Mouse (Mus musculus) left cerebral cortex, postnatal 4 days (tissue): ENCODE results near the gene Olfr1338. TPM values are rescaled to one million over a fixed set of nuclear protein-coding genes. Genes with fewer than 3 reads are reported as not detected.
A peak's percentile ranks its signal among the peaks of the same experiment; 100 is the strongest.
"Not testable (repeated sequence)": the region's sequence is repeated elsewhere in the genome, so short reads cannot be mapped to it uniquely, and the experiment has no call there.

Experiments
- DNase-seq: peaks from one replicate; pipeline ENCODE4 v3.0.0-alpha.2; 2022
- intact Hi-C: fragments of 180-260 bp; cut with DNase I; formaldehyde crosslinking; loops from one replicate; pipeline ENCODE4 v1.15.1; 2025
- total RNA-seq, 2 experiments: library from RNA; stranded (reverse); gene quantifications; 2 replicates each; pipeline ENCODE4 v1.2.3; 2021

Gene Olfr1338
- not detected for total RNA-seq

DNA sequence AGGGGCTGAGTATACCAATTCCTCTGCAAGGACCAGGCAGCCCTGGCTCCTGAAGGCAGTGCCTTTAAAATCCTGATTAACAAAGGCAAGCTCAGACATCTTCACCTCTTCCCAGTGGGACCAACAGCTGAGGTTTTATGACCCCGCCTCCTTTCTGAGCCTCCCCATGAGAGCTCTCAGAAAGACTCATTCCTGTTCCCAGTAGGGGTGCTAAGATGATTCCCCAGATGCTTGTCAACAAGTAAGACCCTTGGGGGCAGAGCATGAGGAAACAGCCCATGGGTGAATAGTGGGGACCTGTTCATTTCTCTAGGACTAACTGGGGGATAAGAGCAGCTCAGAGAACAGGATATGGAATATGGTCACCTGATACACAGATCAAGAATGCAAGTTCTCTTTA, at the start of gene Olfr1338:
Gene Olfr1338, minus strand, starts transcription at position 101 of the 400 bp plus-strand sequence.
- intact Hi-C loops = no loop called here
- no peak for DNase-seq

DNA sequence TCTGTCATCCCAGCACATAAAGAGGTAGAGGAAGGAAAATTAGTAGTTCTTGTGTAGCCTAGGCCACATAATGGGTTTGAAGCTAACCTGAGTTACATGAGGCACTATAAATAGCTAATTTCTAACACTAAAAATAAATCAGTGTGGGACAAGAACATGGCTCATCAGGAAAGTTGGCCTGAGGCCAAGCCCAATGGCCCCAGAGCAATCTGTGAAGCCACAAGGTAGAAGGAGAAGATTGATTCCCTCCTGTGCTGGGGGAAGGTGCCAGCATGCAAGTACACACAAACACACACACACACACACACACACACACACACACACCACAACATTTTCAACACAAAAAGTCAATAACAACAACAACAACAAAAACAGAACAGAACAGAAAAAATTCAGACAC, 34.3 kb upstream of the Olfr1338 start:
- DNase-seq = peak; percentile 7
- intact Hi-C loops = not testable (repeated sequence)

DNA sequence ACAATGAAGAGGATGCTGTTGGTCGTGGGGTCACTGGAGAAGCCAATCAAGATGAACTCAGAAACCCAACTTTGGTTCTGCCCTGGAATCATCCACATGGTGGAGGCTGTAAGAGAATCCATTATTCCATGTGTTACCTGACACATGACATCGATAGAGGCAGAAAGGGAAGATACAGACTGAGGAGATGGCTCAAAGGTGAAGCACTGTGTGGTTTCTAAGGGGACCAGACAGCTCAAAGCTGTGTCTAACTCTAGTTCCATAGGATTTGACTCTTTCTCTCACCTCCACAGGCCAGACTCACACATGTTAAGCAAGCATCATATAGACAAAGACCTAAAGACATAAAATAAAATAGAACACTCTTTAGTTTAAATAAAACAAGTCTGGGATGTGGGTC, 23.9 kb upstream of the Olfr1338 start, which contains the start of gene Olfr1337:
Gene Olfr1337, minus strand, starts transcription at position 101 of the 400 bp plus-strand sequence.
- intact Hi-C loops = loop anchor here (10.0 kb wide), 1 partner anchor 48 kb away; the partner anchor contains the start of gene Olfr1339
- no peak for DNase-seq

DNA sequence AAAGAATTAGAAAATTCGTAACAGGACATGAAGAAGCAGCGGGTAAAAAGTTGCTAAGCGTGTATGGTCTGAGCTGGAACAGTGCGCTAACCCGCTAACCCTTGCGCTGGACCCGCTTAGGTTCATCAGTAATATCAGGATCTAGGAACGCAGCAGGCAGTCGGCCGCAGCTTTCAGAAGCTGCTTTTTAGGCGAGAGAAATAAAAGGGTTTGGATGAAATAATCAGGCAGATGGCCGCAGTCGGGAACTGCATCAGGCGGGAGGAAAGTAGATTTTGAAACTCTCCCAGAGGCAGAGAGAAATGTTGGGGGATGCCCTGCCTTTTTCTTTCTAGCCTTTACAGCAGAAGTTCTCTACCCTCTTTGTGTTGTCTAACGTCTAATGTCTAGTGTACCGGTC, 16.7 kb downstream of the Olfr1338 start:
- DNase-seq = peak; percentile 6
- intact Hi-C loops = no loop called here

DNA sequence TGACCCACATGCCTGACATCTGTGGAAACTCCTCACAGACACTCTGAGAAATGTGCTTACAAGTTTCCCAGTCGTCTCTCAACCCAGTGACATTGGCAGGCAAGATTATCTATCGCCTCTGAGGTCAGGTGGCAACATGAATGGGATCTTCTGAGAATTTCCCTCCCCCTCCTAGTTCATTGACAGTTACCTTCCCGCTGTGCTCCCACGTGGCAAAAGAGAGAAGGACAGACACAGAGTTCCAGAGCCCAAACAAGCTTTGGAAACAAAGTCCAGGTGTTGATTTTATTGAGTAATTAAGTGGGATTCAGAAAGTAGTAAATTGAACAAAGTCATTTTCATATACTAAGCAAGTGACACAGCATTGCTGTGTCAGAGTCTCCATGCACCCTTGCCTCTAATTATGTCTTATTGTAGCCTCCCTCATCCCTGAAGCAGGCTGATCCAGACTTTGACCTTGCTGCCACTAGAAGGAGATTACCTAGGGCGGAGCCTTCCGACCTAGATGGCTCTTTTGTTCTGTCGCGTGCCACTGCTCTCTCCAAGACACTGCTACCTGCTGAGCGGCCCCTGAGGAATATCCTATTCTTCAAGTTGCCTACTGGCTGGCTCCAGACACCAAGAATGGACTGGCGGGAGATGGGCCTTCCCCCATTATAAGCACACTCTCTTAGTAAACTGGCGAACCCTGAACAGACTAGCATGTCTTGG, 17.4 kb downstream of the Olfr1338 start:
- intact Hi-C loops = no loop called here

DNA sequence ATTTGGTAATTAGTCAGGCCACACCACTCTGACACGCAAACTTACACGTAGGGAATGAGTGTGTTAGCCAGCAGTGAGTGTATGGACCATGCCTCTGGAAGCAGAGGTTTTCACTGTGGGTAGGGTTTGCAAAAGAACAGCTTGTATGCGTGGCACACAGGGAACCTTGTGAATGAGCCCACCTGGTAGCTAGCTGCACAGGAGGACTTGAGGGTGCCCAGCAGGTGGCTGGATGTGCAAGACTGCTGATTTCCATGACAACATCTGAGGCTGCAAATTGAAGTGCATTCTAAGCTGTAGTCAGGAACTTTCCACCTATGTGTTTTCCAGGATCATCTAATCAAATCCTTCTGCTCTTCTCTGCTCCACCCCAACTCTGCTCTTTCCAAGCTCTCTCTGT, 19.0 kb downstream of the Olfr1338 start:
- no peak for DNase-seq
- intact Hi-C loops = loop anchor here (10.0 kb wide), 1 partner anchor 45 kb away; the partner anchor contains the start of gene Olfr1337

More for the DNA sequence above, 17.4 kb downstream of the Olfr1338 start:
- DNase-seq = no peak

DNA sequence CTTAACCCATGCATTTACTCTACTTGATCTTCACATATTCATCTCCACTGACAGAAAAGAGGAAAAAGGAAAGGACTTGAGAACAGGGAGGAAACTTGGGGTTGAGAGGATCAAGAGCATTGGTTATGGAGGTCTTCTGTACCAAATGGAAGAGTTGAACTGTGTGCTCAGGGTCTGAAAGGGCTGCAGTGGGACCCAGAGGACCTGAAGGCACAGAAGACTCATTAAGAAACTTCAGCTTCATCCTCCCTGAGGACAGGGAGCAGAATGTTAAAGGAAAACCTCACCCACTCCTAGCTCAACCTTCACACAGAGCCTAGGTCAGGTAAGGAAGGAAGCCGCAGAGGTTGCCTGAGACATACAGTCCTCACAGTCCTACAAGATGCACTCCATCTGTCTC, 26.7 kb downstream of the Olfr1338 start, which contains the start of gene Olfr1339:
Gene Olfr1339, plus strand, starts transcription at position 301 of the 400 bp plus-strand sequence.
- intact Hi-C loops = loop anchor here (10.0 kb wide), 1 partner anchor 53 kb away; the partner anchor contains the start of gene Olfr1337
- no peak for DNase-seq

DNA sequence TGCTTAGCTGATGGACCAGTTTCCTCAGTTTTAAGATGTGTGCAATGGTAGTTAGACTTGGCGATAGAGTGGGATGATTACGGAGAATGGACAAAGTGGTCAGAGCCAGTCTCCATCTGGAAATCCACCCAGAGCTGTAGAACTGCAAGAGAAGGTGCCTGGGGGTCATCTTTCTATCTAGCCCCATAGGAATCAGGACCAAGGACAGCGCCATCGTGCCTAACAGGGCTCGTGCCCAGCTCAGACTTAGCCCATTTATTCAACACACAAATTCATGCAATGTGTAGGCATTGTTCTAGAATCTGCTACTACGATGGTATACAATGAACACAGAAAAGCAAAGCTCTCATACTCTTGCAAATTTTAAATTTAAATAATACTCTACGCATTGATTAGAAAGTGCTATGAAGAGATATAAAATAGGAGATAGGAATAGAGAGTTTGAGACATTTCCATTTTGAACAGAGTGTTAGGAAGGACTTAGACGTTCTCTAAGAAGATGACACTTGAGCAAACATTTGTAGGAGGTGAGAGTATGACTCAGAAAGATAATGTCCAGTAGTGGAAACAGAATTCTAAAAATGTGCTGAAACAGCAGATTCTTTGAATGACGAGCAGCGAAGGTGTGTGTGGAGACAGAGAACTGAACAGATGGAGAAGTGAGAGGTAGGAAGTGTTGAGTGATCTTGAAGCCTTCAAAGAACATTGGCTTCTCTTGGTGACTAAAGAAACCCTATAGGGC, 36.6 kb downstream of the Olfr1338 start:
- no peak for DNase-seq
- intact Hi-C loops = no loop called here

DNA sequence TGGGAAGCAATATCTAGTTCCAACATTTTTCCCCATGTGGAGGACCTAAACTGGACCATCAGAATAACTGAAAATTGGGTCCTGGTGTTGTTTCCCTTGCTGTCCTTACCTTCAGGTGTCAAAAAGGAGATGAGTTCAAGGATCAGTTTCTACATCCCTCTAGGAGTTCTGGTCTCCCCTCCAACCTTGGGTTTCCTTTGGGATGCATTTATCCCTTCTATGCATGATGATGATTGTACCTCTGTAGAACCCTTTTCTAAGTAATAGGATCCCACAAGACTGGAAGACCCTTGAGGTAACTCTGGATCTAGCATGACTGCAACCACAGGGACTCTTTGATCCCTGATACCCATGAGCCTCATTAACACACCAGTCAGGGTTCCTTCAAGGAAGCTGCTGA, 38.7 kb downstream of the Olfr1338 start, which contains the start of gene Olfr1340:
Gene Olfr1340, plus strand, starts transcription at position 301 of the 400 bp plus-strand sequence.
- intact Hi-C loops = no loop called here
- DNase-seq = no peak

DNA sequence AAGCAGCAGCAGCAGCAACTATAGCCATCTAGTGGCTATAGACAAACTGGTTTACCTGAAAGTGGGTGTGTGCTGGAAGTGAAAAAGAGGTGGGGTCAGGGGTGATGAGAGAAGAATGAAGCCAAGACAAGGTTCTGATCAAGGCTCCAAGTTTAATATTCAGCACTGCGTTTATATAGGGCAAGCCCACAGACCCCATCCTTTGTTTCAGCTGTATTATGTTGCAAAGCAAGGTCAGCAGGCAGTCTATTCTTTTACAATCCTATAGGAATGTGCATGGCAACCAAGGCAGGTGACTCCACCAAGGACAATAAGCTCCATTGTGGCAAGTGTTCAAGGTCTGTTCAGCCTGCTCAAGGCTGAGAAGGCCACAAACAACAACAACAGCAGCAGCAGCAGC, 46.9 kb downstream of the Olfr1338 start:
- intact Hi-C loops = no loop called here
- DNase-seq = no peak

DNA sequence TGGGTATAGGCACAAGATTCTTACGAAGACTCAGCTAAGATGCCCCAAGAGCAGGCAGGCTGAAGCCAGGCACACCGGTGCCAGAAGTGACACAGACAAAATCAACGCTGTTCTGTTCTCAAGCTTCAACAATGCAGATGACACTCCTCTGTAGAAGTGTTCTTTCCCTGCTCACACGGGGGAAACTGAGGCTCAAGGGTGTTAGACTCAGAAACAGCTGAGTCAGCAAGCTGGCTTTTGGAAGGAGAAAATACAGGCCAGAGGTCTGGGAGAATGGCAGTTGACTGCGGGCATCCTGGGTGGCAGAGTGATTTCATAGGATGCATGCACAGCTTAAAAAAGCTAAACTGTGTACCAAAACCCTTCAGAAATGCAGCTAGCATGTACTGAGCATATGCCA, 50.5 kb downstream of the Olfr1338 start:
- intact Hi-C loops = no loop called here
- no peak for DNase-seq

DNA sequence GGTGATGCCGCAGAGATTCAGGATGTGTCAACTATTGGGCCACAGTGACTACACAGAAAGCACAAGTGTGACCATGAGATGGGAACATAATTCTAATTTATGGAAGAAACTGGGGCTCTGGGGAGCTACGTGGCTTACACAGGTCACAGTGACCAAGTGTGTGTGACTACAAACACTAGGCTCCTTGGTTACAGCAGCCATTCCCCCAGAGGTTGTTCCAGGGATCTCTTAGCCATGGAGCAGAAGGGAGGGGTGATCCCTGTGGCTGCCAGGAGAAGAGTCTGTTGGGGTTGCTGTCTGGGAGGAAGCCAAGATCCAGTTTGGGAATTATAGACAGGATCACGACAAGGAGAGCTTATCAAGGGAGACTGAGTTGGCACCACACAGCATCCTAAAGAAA, 55.3 kb downstream of the Olfr1338 start, which contains the start of gene Olfr1341:
Gene Olfr1341, plus strand, starts transcription at position 301 of the 400 bp plus-strand sequence.
- intact Hi-C loops = no loop called here
- DNase-seq = no peak

Other genes starting within 250 kb of the Olfr1338 start
- under 1 TPM in 1 of 2 experiments, not detected in 1; 0.38 TPM for gene 2610528J11Rik, start 231.7 kb downstream of the Olfr1338 start, total RNA-seq
- gene Tmem125, start 214.7 kb downstream of the Olfr1338 start, total RNA-seq = 1 to 10 TPM in 1 of 2 experiments, under 1 TPM in 1; 0.34 to 1.0 TPM
- 1 to 10 TPM in 1 of 2 experiments, under 1 TPM in 1; 0.97 to 1.3 TPM for gene Cfap57, start 138.0 kb downstream of the Olfr1338 start, total RNA-seq
- gene Ebna1bp2, start 137.9 kb downstream of the Olfr1338 start, total RNA-seq = 10 to 100 TPM; 72.4 to 76.5 TPM
- not detected for gene Olfr62, start 99.8 kb downstream of the Olfr1338 start, total RNA-seq
- gene Olfr1342, start 66.0 kb downstream of the Olfr1338 start, total RNA-seq = not detected
- gene Olfr1341, start 55.2 kb downstream of the Olfr1338 start, total RNA-seq = not detected
- not detected for gene Olfr1340, start 38.6 kb downstream of the Olfr1338 start, total RNA-seq
- gene Olfr1339, start 26.6 kb downstream of the Olfr1338 start, total RNA-seq = not detected
- not detected for gene Olfr1337, start 23.8 kb upstream of the Olfr1338 start, total RNA-seq
- gene Olfr1335, start 51.2 kb upstream of the Olfr1338 start, total RNA-seq = not detected
- not detected for gene Olfr1333, start 77.5 kb upstream of the Olfr1338 start, total RNA-seq
- gene Olfr1331, start 105.9 kb upstream of the Olfr1338 start, total RNA-seq = not detected
- not detected for gene Olfr1330, start 129.9 kb upstream of the Olfr1338 start, total RNA-seq
- not detected for gene Olfr1329, start 158.7 kb upstream of the Olfr1338 start, total RNA-seq
- not detected for gene Olfr1328, start 179.9 kb upstream of the Olfr1338 start, total RNA-seq
- not detected for gene Lao1, start 202.8 kb upstream of the Olfr1338 start, total RNA-seq